Mouse (Mus musculus) stomach, postnatal 0 days (tissue): ENCODE measurements at regions not wholly inside any gene's neighbourhood (a gene's known extent, or its start where the extent isn't known, plus 50 kb on each side); places are given as distances from the start of the nearest gene placed in this dataset.

Experiments
- CTCF ChIP-seq: IDR thresholded peaks from 2 replicates; pipeline ENCODE4 v1.5.1; 2016; ENCODE audit warnings: antibody characterized with exemption, low read depth, mild to moderate bottlenecking, moderate library complexity
- EP300 ChIP-seq: optimal IDR thresholded peaks from 2 replicates; pipeline ENCODE3; 2016; ENCODE audit warnings: antibody characterized with exemption

GRCm38 (mm10) chr7:71837845-71838244 is 468.6 kb downstream of the Mctp2 start:
- TF ChIP-seq CTCF (no peak), EP300 (no peak)
